Mouse (Mus musculus) kidney, postnatal 14 days (tissue): ENCODE measurements around the gene Ascc2.
A peak's percentile ranks its signal among the peaks of the same experiment; 100 is the strongest.

Experiments
- DNase-seq: peaks from one replicate; pipeline ENCODE4 v3.0.0; 2022; ENCODE audit warnings: mixed read lengths

The Ascc2 gene

GRCm38 (mm10) chr11:4637534-4638234 is at the start of gene Ascc2:
Gene Ascc2, plus strand, starts transcription at chr11:4637747.
- DNase-seq: peak; percentile 98

- DNase-seq: no peak
Measured at GRCm38 (mm10) chr11:4591811-4592210, 45.7 kb upstream of the Ascc2 start.

GRCm38 (mm10) chr11:4593491-4593848 is 44.1 kb upstream of the Ascc2 start:
- no peak for DNase-seq

- peak; percentile 58 for DNase-seq
Measured at GRCm38 (mm10) chr11:4593849-4594607, 43.5 kb upstream of the Ascc2 start.

- DNase-seq: peak; percentile 99
Measured at GRCm38 (mm10) chr11:4594608-4595500, 42.7 kb upstream of the Ascc2 start, which contains the start of gene Mtmr3. Gene Mtmr3, minus strand, starts transcription at chr11:4594863.

GRCm38 (mm10) chr11:4598411-4598810 is 39.1 kb upstream of the Ascc2 start:
- DNase-seq: no peak

- no peak for DNase-seq
Measured at GRCm38 (mm10) chr11:4599916-4600315, 37.6 kb upstream of the Ascc2 start.

- DNase-seq: no peak
Measured at GRCm38 (mm10) chr11:4601890-4602289, 35.7 kb upstream of the Ascc2 start.

- DNase-seq: peak; percentile 53
Measured at GRCm38 (mm10) chr11:4602691-4603441, 34.7 kb upstream of the Ascc2 start.

GRCm38 (mm10) chr11:4604441-4604840 is 33.1 kb upstream of the Ascc2 start:
- DNase-seq: peak; percentile 43

GRCm38 (mm10) chr11:4605414-4605813 is 32.1 kb upstream of the Ascc2 start:
- no peak for DNase-seq

- no peak for DNase-seq
Measured at GRCm38 (mm10) chr11:4606541-4606940, 31.0 kb upstream of the Ascc2 start.

- DNase-seq: no peak
Measured at GRCm38 (mm10) chr11:4611904-4612303, 25.6 kb upstream of the Ascc2 start.

- DNase-seq: no peak
Measured at GRCm38 (mm10) chr11:4620017-4620485, 17.5 kb upstream of the Ascc2 start, which contains the start of gene Gm11032. Gene Gm11032, plus strand, starts transcription at chr11:4620067.

- peak; percentile 32 for DNase-seq
Measured at GRCm38 (mm10) chr11:4620501-4621108, 16.9 kb upstream of the Ascc2 start.

GRCm38 (mm10) chr11:4621866-4622265 is 15.7 kb upstream of the Ascc2 start:
- no peak for DNase-seq

- DNase-seq: peak; percentile 46
Measured at GRCm38 (mm10) chr11:4622442-4622986, 15.0 kb upstream of the Ascc2 start.

- DNase-seq: no peak
Measured at GRCm38 (mm10) chr11:4622997-4623396, 14.6 kb upstream of the Ascc2 start.

GRCm38 (mm10) chr11:4625931-4626330 is 11.6 kb upstream of the Ascc2 start:
- no peak for DNase-seq

GRCm38 (mm10) chr11:4627636-4628035 is 9.9 kb upstream of the Ascc2 start:
- DNase-seq: no peak

GRCm38 (mm10) chr11:4629861-4630280 is 7.7 kb upstream of the Ascc2 start:
- DNase-seq: peak; percentile 60
